Mouse (Mus musculus) MEL (cell line): ENCODE measurements around the gene Dis3l2. TPM values are rescaled to one million over a fixed set of nuclear protein-coding genes. Genes with fewer than 3 reads are reported as not detected.

Experiments
- DNase-seq: peaks from one replicate; pipeline ENCODE4 v3.0.0; 2011; ENCODE audit warnings: low read depth, low spot score
- H3K27ac ChIP-seq: 2 replicates; pipeline ENCODE4 v1.5.1; 2012; ENCODE audit warnings: low read depth, mild to moderate bottlenecking, control low read depth, low read length, moderate library complexity; ENCODE audit not compliant: control insufficient read depth
- H3K27me3 ChIP-seq, 2 experiments: fragments of 150-350 bp in 1 of 2; sonication (generic) in 1 of 2; 2 replicates each; pipeline ENCODE4 v1.6.1; 2012; ENCODE audit warnings: low read length in 2 of 2, mild to moderate bottlenecking in 2 of 2, improper control_type of control experiment in 1 of 2, moderate library complexity in 1 of 2; ENCODE audit not compliant: insufficient read depth in 2 of 2, control insufficient read depth in 1 of 2
- H3K36me3 ChIP-seq, 2 experiments: 2 replicates each; pipeline ENCODE4 v1.6.1; 2012 to 2014; ENCODE audit warnings: low read length in 2 of 2, improper control_type of control experiment in 1 of 2, inconsistent platforms in 1 of 2, mild to moderate bottlenecking in 1 of 2; ENCODE audit not compliant: insufficient read depth in 2 of 2, control insufficient read depth in 1 of 2
- H3K4me1 ChIP-seq, 2 experiments: fragments of 150-350 bp in 1 of 2; sonication (generic) in 1 of 2; 2 replicates each; pipeline ENCODE4 v1.6.1; 2012; ENCODE audit warnings: low read length in 2 of 2, improper control_type of control experiment in 1 of 2, mild to moderate bottlenecking in 1 of 2; ENCODE audit not compliant: insufficient read depth in 2 of 2, control insufficient read depth in 1 of 2
- H3K4me3 ChIP-seq, 2 experiments: fragments of 150-350 bp in 1 of 2; sonication (generic) in 1 of 2; 2 replicates each; pipeline ENCODE4 v1.5.1; 2012; ENCODE audit warnings: low read depth in 2 of 2, low read length in 2 of 2, mild to moderate bottlenecking in 2 of 2, moderate library complexity in 2 of 2, control low read depth in 1 of 2, improper control_type of control experiment in 1 of 2; ENCODE audit not compliant: control insufficient read depth in 1 of 2, insufficient read depth in 1 of 2
- H3K79me2 ChIP-seq: 2 replicates; pipeline ENCODE4 v1.6.1; 2012; ENCODE audit warnings: mild to moderate bottlenecking, low read length, moderate library complexity; ENCODE audit not compliant: control insufficient read depth, poor library complexity, insufficient read depth
- H3K9ac ChIP-seq: 2 replicates; pipeline ENCODE4 v1.6.1; 2012; ENCODE audit warnings: low read depth, mild to moderate bottlenecking, control low read depth, low read length, moderate library complexity; ENCODE audit not compliant: control insufficient read depth, poor library complexity, severe bottlenecking
- H3K9me3 ChIP-seq: fragments of 150-350 bp; sonication (generic); replicated peaks from 2 replicates; pipeline ENCODE4 v1.6.1; 2012; ENCODE audit warnings: mild to moderate bottlenecking, low read length, improper control_type of control experiment, moderate library complexity; ENCODE audit not compliant: insufficient read depth
- BHLHE40 ChIP-seq: IDR thresholded peaks from 2 replicates; pipeline ENCODE4 v1.6.1; 2012; ENCODE audit warnings: low read depth, mild to moderate bottlenecking, inconsistent platforms, low read length, improper control_type of control experiment, borderline replicate concordance
- CTCF ChIP-seq, 3 experiments: IDR thresholded peaks in 2 of 3; conservative IDR thresholded peaks in 1 of 3; 2 replicates each; pipeline ENCODE4 v1.5.1; 2011 to 2012; ENCODE audit warnings: low read length in 3 of 3, low read depth in 2 of 3, mild to moderate bottlenecking in 2 of 3, improper control_type of control experiment in 1 of 3, inconsistent platforms in 1 of 3, mixed read lengths in 1 of 3, moderate library complexity in 1 of 3; ENCODE audit not compliant: control insufficient read depth in 1 of 3, insufficient read depth in 1 of 3, poor library complexity in 1 of 3, severe bottlenecking in 1 of 3
- GABPA ChIP-seq: IDR thresholded peaks from 2 replicates; pipeline ENCODE4 v1.6.1; 2012; ENCODE audit warnings: low read depth, mild to moderate bottlenecking, inconsistent platforms, low read length, improper control_type of control experiment, moderate library complexity
- HCFC1 ChIP-seq: IDR thresholded peaks from 2 replicates; pipeline ENCODE4 v1.6.1; 2012; ENCODE audit warnings: low read depth, mild to moderate bottlenecking, inconsistent platforms, low read length, improper control_type of control experiment, moderate library complexity
- MYC ChIP-seq: IDR thresholded peaks from 2 replicates; pipeline ENCODE4 v1.6.1; 2011; ENCODE audit warnings: low read depth, mild to moderate bottlenecking, low read length, improper control_type of control experiment, moderate library complexity
- NELFE ChIP-seq: IDR thresholded peaks from 2 replicates; pipeline ENCODE4 v1.6.1; 2011; ENCODE audit warnings: low read depth, low read length, improper control_type of control experiment
- POLR2A ChIP-seq, 2 experiments: IDR thresholded peaks; 2 replicates each; pipeline ENCODE4 v1.6.1; 2011 to 2012; ENCODE audit warnings: low read length in 2 of 2, mild to moderate bottlenecking in 2 of 2, control low read depth in 1 of 2, improper control_type of control experiment in 1 of 2, low read depth in 1 of 2, moderate library complexity in 1 of 2; ENCODE audit not compliant: control insufficient read depth in 1 of 2, insufficient read depth in 1 of 2, poor library complexity in 1 of 2
- POLR2AphosphoS2 ChIP-seq: IDR thresholded peaks from 2 replicates; pipeline ENCODE4 v1.6.1; 2011; ENCODE audit warnings: low read length, improper control_type of control experiment
- POLR2AphosphoS5 ChIP-seq: IDR thresholded peaks from 2 replicates; pipeline ENCODE4 v1.6.1; 2012; ENCODE audit warnings: low read depth, borderline replicate concordance, mild to moderate bottlenecking, inconsistent platforms, low read length, moderate library complexity, mixed read lengths
- RAD21 ChIP-seq: IDR thresholded peaks from 2 replicates; pipeline ENCODE4 v1.6.1; 2011; ENCODE audit warnings: mild to moderate bottlenecking, low read depth, low read length, improper control_type of control experiment
- SIN3A ChIP-seq: IDR thresholded peaks from 2 replicates; pipeline ENCODE4 v1.6.1; 2012; ENCODE audit warnings: low read length, improper control_type of control experiment, inconsistent platforms
- SMC3 ChIP-seq: IDR thresholded peaks from 2 replicates; pipeline ENCODE4 v1.6.1; 2011; ENCODE audit warnings: low read depth, low read length, improper control_type of control experiment
- TBP ChIP-seq: IDR thresholded peaks from 2 replicates; pipeline ENCODE4 v1.8.0; 2011; ENCODE audit warnings: low read depth, low read length, improper control_type of control experiment
- USF1 ChIP-seq: IDR thresholded peaks from 2 replicates; pipeline ENCODE4 v1.6.1; 2014; ENCODE audit warnings: low read depth, mild to moderate bottlenecking, inconsistent platforms, low read length, improper control_type of control experiment, moderate library complexity
- ZC3H11A ChIP-seq: IDR thresholded peaks from 2 replicates; pipeline ENCODE4 v1.6.1; 2012; ENCODE audit warnings: low read depth, mild to moderate bottlenecking, inconsistent platforms, low read length, improper control_type of control experiment
- ZKSCAN1 ChIP-seq: IDR thresholded peaks from 2 replicates; pipeline ENCODE4 v1.6.1; 2012; ENCODE audit warnings: low read depth, mild to moderate bottlenecking, inconsistent platforms, low read length, improper control_type of control experiment, moderate library complexity
- ZMIZ1 ChIP-seq: IDR thresholded peaks from 2 replicates; pipeline ENCODE4 v1.6.1; 2012; ENCODE audit warnings: low read depth, mild to moderate bottlenecking, inconsistent platforms, low read length, improper control_type of control experiment, moderate library complexity
- polyA plus RNA-seq, 2 experiments: library from polyadenylated mRNA; stranded (reverse) in 1 of 2; unstranded in 1 of 2; fragments of >175 nt in 1 of 2; fragments of >200 nt in 1 of 2; gene quantifications; 2 replicates each; pipeline versions ENCODE4 v1.2.1 to v1.2.4; 2012; ENCODE audit warnings: low replicate concordance in 2 of 2, low read depth in 1 of 2; ENCODE audit not compliant: insufficient read length in 2 of 2, insufficient read depth in 1 of 2, missing spikeins in 1 of 2
- total RNA-seq: library from RNA; depleted of rRNA; stranded (reverse); fragments of 300-350 nt; gene quantifications from 2 replicates; pipeline ENCODE4 v1.2.3, GENCODE M21; 2012

Dis3l2 gene
- total and polyA plus RNA-seq, 3 experiments: 16.9 to 17.3 TPM; not detected in 1

DNA sequence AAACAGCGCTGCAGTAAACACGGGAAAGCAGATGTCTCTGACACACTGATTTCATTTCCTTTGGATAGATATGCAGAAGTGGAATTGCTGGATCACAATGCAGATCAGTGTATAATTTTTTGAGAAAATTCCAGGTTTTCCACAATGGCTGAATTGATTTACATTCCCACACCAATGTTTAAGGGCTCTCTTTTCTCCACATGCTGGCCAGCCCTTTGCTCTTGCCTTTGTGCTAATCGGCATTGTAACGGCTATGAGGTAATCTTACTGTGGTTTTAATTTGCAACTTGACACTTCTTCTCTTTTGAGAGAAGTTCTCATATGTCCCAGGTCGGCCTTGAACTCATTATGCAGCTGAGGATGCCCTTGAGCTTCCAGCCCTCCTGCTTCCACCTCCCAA, 12.6 kb upstream of the Dis3l2 start:
- H3K36me3 ChIP-seq: no peaks in the 10 kb centered on the region
- H3K9me3 ChIP-seq: no peaks in the 10 kb centered on the region
- H3K9ac ChIP-seq: no peak overlapping the region
- H3K79me2 ChIP-seq: no peaks in the 10 kb centered on the region
- no peak overlapping the region for H3K4me3 ChIP-seq
- peaks cover 5 to 10% of the 10 kb centered on the region in 2 experiments for H3K27me3 ChIP-seq
- H3K4me1 ChIP-seq: no peaks in the 10 kb centered on the region
- no peak for DNase-seq
- TF ChIP-seq MYC: no peak
- no peak for TF ChIP-seq BHLHE40
- TF ChIP-seq GABPA: no peak
- TF ChIP-seq ZMIZ1: no peak
- TF ChIP-seq SIN3A: no peak
- no peak for TF ChIP-seq POLR2AphosphoS5
- TF ChIP-seq NELFE: no peak
- H3K27ac ChIP-seq: no peak overlapping the region

GRCm38 (mm10) chr1:86696948-86697347, 6.7 kb upstream of the Dis3l2 start:
- H3K9me3 ChIP-seq: no peaks in the 10 kb centered on the region
- H3K4me3 ChIP-seq: no peak overlapping the region
- H3K9ac ChIP-seq: no peak overlapping the region
- no peak for DNase-seq
- no peak overlapping the region for H3K27ac ChIP-seq
- H3K36me3 ChIP-seq: peaks cover 0 to 8% of the 10 kb centered on the region in 2 experiments; a peak in 2 of 4 replicates
- no peaks in the 10 kb centered on the region for H3K79me2 ChIP-seq
- H3K4me1 ChIP-seq: peaks cover 4 to 9% of the 10 kb centered on the region in 2 experiments
- TF ChIP-seq CTCF (IDR thresholded peaks at IDR 0.05 in 2 of 3, conservative IDR thresholded peaks at IDR 0.05 in 1 of 3; ENCODE audit: control insufficient read depth in 1 of 3, insufficient read depth in 1 of 3, low read depth in 2 of 3, low read length in 3 of 3, poor library complexity in 1 of 3, severe bottlenecking in 1 of 3) (peak; percentile 45 to 59 (median 59)), ZKSCAN1 (no peak), RAD21 (peak; percentile 28), POLR2AphosphoS2 (no peak), ZC3H11A (no peak), USF1 (no peak), TBP (no peak), GABPA (no peak), SMC3 (peak; percentile 40; the same call in 1 of the 2 replicates)
- no peaks in the 10 kb centered on the region for H3K27me3 ChIP-seq

- no peaks in the 10 kb centered on the region for H3K27me3 ChIP-seq
- TF ChIP-seq ZC3H11A: no peak
- peak; percentile 31 to 55 (median 46); a peak in 5 of 6 replicates for TF ChIP-seq CTCF (IDR thresholded peaks at IDR 0.05 in 2 of 3, conservative IDR thresholded peaks at IDR 0.05 in 1 of 3; ENCODE audit: control insufficient read depth in 1 of 3, insufficient read depth in 1 of 3, low read depth in 2 of 3, low read length in 3 of 3, poor library complexity in 1 of 3, severe bottlenecking in 1 of 3)
- TF ChIP-seq HCFC1: no peak
- no peak for TF ChIP-seq POLR2A (IDR thresholded peaks at IDR 0.05; ENCODE audit: control insufficient read depth in 1 of 2, insufficient read depth in 1 of 2, low read depth in 1 of 2, low read length in 2 of 2, poor library complexity in 1 of 2)
- peak; percentile 30 for TF ChIP-seq SMC3
- peaks cover 4 to 16% of the 10 kb centered on the region in 2 experiments for H3K4me1 ChIP-seq
- H3K36me3 ChIP-seq: peaks cover 0 to 10% of the 10 kb centered on the region in 2 experiments; a peak in 2 of 4 replicates
- no peak overlapping the region for H3K4me3 ChIP-seq
- peaks cover 3% of the 10 kb centered on the region for H3K79me2 ChIP-seq
- no peak overlapping the region for H3K9ac ChIP-seq
- peak; percentile 46 for DNase-seq
- no peaks in the 10 kb centered on the region for H3K9me3 ChIP-seq
- H3K27ac ChIP-seq: no peak overlapping the region
Measured at GRCm38 (mm10) chr1:86698721-86699120, 4.9 kb upstream of the Dis3l2 start.
